Mouse (Mus musculus): ENCODE results near the gene Notch3. TPM values are rescaled to one million over a fixed set of nuclear protein-coding genes. Genes with fewer than 3 reads are reported as not detected.
A peak's percentile ranks its signal among the peaks of the same experiment; 100 is the strongest.
"Not testable (repeated sequence)": the region's sequence is repeated elsewhere in the genome, so short reads cannot be mapped to it uniquely, and the experiment has no call there.

Gene Notch3
- polyA plus RNA-seq, 1 experiment, result 33.0 TPM

DNA sequence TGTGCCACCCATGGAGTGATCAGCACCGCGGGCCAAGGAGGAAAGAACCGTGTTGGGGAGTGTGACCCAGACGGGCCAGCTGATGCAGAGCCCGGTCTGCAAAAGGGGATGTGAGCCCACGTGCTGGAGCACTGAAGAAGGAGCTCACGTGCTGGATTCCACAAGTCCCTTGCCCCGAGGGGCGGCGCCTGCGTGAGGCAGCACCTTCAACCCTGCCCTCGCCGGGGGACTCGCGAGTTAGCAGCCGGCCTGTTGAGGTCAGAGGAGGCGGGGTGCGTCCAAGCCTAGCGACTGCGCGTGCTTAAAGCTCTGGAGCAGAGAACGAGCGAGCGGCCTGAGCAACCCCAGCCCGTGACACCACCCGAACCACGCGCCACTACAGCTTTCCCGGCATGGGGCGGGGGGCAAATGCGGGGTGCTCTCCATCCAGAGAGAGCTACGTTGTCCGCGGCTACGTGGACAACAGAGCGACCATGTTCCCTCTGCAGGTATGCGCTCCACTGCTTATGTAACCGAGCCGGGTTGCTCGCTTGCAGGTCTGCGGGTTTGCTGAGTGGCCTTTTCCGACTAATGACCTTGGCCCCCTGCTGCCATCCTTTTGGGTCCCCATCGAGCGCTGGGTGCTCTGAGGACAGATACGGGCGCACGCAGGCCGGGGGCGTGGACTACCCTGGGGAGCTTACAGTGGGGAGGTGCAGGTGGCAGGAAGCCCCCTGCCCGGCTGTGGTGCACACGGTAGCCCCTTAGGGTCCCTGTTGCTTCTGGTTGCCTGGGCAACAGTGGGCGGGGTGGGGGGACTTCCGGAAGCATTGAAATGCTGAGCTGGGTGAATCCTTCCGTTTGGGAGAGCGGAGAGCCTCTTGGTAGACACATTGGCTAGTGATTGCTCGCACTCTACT lies 52.9 kb downstream of the Notch3 start:
- TF ChIP-seq POLR2A (IDR thresholded peaks at IDR 0.05; ENCODE audit: borderline replicate concordance, extremely low read depth, insufficient read depth, insufficient read length, poor library complexity, severe bottlenecking), result no peak
- no peak for TF ChIP-seq CTCF (IDR thresholded peaks at IDR 0.05; ENCODE audit: borderline replicate concordance, extremely low read depth, insufficient read depth, insufficient read length)
- DNase-seq (ENCODE audit: low read depth), result peak; percentile 65

DNA sequence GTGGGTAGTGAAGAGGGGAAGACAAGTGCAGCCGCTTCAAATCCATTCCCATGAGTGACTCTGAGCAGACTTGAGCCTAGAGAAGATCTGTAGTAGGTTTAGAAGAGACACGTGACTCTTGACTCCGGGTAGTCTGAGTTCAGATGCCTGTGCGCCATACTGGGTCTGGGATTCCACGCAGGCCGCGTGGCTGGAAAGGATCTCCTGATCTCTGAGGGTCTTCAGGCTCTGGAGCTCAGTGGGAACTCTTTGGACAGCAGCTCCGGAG lies 53.5 kb downstream of the Notch3 start:
- no peak for DNase-seq (ENCODE audit: low read depth)
- no peak for TF ChIP-seq POLR2A (IDR thresholded peaks at IDR 0.05; ENCODE audit: borderline replicate concordance, extremely low read depth, insufficient read depth, insufficient read length, poor library complexity, severe bottlenecking)
- no peak for TF ChIP-seq CTCF (IDR thresholded peaks at IDR 0.05; ENCODE audit: borderline replicate concordance, extremely low read depth, insufficient read depth, insufficient read length)

DNA sequence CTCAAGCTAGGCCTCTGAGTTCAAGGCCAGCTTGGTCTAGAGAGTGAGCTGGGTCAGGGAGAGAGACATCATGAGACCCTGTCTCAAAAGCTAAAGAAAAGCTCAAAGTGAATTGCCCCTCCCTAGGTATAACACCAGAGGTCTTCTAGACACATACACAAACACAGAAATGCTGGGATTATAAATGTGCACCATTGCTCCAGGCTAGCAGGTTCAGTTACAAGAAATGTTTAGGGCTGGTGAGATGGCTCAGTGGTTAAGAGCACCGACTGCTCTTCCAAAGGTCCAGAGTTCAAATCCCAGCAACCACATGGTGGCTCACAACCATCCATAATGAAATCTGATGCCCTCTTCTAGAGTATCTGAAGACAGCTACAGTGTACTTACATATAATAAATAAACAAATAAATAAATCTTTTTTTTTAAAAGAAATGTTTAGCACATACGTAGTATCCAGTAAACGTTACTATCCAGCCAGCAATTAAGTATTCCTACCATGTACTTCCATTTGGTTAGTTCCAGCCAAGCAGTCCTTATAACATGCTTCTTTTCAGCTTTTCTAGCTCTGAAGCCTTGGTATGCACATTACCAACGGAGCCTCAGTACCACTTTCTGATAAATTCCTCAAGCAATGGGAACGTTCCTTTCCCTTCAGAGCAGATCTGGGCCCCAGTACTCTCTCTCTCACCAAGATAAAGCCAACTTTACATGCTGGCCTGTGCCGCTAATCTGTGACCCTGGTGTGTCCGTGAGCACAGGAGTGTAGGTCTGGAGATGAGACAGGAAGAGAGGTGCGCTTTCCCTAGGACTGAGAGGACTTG lies 54.0 kb downstream of the Notch3 start:
- no peak for DNase-seq (ENCODE audit: low read depth)
- TF ChIP-seq POLR2A (IDR thresholded peaks at IDR 0.05; ENCODE audit: borderline replicate concordance, extremely low read depth, insufficient read depth, insufficient read length, poor library complexity, severe bottlenecking) (no peak), CTCF (IDR thresholded peaks at IDR 0.05; ENCODE audit: borderline replicate concordance, extremely low read depth, insufficient read depth, insufficient read length) (no peak)

DNA sequence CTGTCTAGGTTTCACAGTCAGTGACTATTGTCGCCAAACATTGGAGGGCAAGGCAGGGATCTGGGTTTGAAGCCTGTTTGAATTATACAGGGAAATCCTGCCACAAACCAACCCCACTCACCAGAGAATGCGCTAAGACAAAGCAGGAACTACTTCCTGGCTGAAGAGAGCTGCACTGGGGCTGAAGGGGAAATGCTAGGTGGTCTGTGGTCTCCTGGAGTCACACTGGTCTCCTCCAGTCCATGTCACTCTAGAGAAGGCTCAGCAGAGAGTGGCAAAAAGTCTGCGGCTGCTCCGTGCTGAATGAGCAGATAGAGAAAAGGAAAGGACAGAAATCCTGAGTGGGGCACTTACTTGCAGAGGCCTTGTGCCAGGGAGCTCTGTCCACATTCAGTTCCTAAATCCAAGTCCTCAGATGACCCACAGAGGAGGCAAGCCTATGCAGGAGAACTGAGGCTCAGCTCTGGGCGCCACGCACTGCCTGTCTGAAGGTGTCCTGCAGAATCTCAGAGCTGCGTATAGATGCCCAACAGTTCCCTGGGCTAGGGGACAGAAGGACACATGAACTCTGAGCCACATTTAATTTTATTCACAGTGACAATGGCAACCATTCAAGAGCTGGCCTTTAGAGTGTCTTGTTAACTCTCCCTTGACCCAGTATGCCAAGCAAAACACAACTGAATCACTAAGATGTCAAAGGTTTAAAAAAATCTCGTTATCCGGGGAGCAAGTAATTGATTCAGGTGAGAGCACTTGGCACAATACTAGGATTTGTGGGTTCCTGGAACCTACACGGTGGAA lies 55.5 kb downstream of the Notch3 start:
- TF ChIP-seq CTCF (IDR thresholded peaks at IDR 0.05; ENCODE audit: borderline replicate concordance, extremely low read depth, insufficient read depth, insufficient read length) (no peak), POLR2A (IDR thresholded peaks at IDR 0.05; ENCODE audit: borderline replicate concordance, extremely low read depth, insufficient read depth, insufficient read length, poor library complexity, severe bottlenecking) (no peak)

DNA sequence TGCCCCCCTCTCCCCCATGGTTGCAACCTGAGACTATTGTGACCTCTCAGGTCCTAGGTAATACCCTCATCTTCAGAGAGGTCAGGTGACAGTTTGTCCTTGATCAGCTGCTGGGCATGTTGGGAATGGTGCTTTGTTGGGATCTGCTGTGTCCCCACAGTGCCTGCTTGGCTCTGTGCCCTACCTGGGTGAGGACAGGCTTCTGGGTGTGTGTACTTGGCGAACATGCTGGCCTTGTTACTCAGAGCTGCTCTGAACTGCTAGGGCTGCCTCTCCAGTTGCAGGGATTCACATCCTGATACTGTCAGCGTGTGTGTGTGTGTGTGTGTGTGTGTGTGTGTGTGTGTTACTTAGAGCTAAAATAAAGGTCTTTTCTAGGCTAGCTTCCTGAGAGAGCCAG lies 56.2 kb downstream of the Notch3 start:
- no peak for DNase-seq (ENCODE audit: low read depth)
- TF ChIP-seq CTCF (IDR thresholded peaks at IDR 0.05; ENCODE audit: borderline replicate concordance, extremely low read depth, insufficient read depth, insufficient read length), result no peak
- TF ChIP-seq POLR2A (IDR thresholded peaks at IDR 0.05; ENCODE audit: borderline replicate concordance, extremely low read depth, insufficient read depth, insufficient read length, poor library complexity, severe bottlenecking), result no peak

More for the DNA sequence above, 55.5 kb downstream of the Notch3 start:
- no peak for DNase-seq (ENCODE audit: low read depth)

DNA sequence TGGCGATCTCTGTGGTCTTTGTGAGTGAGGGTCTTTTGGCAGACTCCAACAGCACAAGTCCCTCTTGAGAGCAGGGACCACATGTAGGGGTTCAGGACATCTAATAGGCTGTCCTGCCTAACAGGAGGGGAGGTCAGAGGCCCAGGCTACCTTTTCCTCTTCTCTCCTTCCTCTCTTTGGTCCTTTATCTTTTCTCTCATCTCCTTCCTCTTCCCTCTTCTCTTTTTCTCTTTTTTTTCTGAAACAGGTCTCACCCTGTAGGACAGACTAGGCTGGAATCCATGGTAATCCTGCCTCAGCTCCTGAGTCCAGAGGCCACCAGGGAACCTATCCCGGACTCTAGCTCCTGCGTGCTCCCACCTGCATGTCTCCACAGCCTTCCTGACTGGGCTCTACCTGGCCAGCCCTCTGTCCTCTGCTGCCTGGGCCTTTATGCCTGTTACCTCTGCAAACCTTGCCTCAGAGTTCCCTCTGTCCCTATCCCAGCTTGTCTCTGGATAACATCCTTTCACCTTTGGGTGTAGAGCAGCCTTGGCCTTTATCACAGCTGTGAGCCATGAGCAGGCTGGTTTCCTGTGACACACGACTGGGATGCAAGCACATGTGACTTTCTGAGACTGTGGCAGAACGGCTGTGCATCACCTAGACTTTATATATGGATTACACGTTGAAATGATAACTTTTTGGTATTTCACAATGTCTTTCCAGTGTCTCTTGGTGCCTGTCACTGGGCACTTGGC lies 57.3 kb downstream of the Notch3 start:
- DNase-seq (ENCODE audit: low read depth), result no peak
- no peak for TF ChIP-seq POLR2A (IDR thresholded peaks at IDR 0.05; ENCODE audit: borderline replicate concordance, extremely low read depth, insufficient read depth, insufficient read length, poor library complexity, severe bottlenecking)
- TF ChIP-seq CTCF (IDR thresholded peaks at IDR 0.05; ENCODE audit: borderline replicate concordance, extremely low read depth, insufficient read depth, insufficient read length), result no peak

DNA sequence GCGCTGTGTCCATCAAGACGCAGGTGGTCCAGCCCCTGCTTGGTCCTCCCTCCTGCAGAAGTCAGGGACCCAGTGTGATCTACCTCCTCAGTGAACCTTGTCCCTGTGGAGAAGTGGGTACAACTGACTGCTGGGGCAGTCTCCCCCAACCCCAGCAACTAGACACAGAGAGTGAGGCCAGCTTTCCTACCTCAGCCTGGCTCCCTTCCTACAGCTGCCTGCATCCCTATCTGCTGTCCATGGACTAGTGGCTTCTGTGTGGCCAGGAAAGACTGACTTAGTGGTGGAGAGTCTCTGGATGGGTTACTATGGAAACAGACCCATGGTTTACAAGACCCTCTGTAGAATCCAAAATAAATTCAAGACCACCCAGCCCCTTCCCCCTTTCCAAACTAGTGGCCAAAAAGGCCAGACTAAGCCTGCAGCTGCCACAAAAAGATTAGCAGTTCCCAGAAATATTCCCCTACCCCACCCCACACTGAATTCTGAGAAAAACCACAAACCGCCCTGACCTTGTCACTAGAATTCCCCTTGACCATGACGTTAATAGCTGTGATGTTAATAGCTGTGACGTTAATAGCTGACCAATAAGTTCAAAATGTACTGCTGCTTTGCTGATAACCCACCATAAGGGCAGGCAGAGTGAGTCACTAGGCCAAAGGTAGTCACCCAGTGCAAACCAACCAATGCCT lies 58.2 kb downstream of the Notch3 start:
- DNase-seq (ENCODE audit: low read depth), result not testable (repeated sequence)

DNA sequence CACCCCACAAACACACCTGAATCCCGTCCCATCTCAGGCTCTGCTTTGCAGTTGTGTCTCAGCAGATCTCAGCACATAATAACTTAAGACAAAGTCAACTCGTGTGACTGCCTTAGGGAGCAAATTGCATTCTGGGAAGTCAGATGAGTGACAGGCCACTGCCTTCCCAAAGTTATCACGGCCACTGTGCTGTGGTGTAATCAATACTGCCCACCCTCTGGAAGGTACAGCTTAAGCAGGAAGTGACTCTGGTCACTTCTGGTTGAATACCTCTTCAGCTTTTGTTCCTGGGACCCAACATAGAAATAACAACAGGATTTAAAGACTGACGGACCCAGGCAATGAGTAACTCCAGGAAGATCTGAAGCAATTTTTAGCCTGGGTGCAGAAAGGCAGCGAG lies 58.8 kb downstream of the Notch3 start:
- DNase-seq (ENCODE audit: low read depth), result no peak
- TF ChIP-seq CTCF (IDR thresholded peaks at IDR 0.05; ENCODE audit: borderline replicate concordance, extremely low read depth, insufficient read depth, insufficient read length) (no peak), POLR2A (IDR thresholded peaks at IDR 0.05; ENCODE audit: borderline replicate concordance, extremely low read depth, insufficient read depth, insufficient read length, poor library complexity, severe bottlenecking) (no peak)

DNA sequence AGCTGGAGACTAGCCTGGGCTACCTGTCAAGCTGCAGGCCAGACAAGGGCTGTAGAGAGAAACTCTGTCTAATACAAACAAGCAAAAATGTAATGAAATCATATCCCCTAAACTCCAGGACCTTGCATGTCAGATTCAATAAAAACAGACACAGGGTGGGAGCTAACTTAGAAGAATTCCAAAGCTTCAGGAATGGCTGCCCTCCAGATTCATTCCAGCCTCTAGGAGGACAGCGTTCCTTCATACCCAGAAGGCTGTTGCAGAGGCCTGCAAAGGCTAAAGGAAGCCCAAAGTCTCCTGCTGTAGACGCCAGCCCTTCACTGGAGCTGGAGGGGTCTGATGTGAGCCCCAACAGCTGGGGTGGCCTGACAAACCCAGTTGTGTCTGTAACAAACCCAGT lies 60.3 kb downstream of the Notch3 start:
- no peak for DNase-seq (ENCODE audit: low read depth)
- TF ChIP-seq POLR2A (IDR thresholded peaks at IDR 0.05; ENCODE audit: borderline replicate concordance, extremely low read depth, insufficient read depth, insufficient read length, poor library complexity, severe bottlenecking) (no peak), CTCF (IDR thresholded peaks at IDR 0.05; ENCODE audit: borderline replicate concordance, extremely low read depth, insufficient read depth, insufficient read length) (no peak)

DNA sequence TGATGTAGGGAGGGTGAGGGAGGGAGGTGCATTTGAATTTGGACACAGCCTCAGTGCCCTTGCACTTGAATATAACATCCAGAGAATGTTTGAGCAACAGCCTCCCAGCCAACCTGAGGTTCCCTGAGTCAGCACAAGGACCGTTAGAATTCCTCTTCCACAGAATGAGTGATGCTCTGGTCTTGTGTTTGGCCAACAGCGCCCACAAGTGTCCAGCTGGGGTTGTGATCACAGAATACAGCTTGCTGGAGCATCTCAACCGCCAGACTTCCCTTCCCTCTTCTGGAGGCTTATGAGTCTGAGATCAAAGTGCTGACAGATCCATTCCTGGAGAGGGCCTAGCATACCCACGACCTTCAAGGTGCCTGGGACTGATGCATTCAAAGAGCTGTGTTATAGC lies 63.6 kb downstream of the Notch3 start:
- no peak for DNase-seq (ENCODE audit: low read depth)
- TF ChIP-seq POLR2A (IDR thresholded peaks at IDR 0.05; ENCODE audit: borderline replicate concordance, extremely low read depth, insufficient read depth, insufficient read length, poor library complexity, severe bottlenecking), result no peak
- no peak for TF ChIP-seq CTCF (IDR thresholded peaks at IDR 0.05; ENCODE audit: borderline replicate concordance, extremely low read depth, insufficient read depth, insufficient read length)
